Mouse (Mus musculus) layer of hippocampus, adult 18-20 months (tissue): ENCODE measurements around the gene Med15. TPM values are rescaled to one million over a fixed set of nuclear protein-coding genes. Genes with fewer than 3 reads are reported as not detected.
A peak's percentile ranks its signal among the peaks of the same experiment; 100 is the strongest.

Experiments
- DNase-seq, 2 experiments: peaks; one replicate each; pipeline ENCODE4 v3.0.0; 2022; ENCODE audit warnings: low spot score in 2 of 2
- total RNA-seq, 2 experiments: library from RNA; stranded (reverse); gene quantifications; 2 replicates each; pipeline ENCODE4 v1.2.3; 2021

The Med15 gene
- total RNA-seq, 2 experiments from 2014 or later = 68.5 to 76.3 TPM

DNA sequence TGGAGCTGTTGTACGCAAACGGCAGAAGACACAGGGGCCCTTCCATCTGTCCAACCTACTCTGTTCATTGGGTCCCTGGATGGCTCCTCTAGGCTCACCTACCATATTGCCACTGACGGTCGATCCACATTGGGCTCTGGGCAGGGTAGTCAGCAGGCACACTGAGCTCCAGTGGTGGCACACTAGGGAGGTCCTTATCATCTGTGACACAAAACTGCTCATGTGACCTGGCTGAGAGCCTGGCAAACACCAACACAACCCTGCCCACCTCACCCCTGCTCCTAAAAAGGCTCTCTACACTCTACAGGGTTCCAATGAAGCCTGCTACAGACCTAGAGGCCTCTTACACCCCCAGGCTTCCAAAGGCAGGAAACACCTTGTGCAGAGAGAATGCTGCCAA, 80.1 kb downstream of the Med15 start:
- no peak for DNase-seq

DNA sequence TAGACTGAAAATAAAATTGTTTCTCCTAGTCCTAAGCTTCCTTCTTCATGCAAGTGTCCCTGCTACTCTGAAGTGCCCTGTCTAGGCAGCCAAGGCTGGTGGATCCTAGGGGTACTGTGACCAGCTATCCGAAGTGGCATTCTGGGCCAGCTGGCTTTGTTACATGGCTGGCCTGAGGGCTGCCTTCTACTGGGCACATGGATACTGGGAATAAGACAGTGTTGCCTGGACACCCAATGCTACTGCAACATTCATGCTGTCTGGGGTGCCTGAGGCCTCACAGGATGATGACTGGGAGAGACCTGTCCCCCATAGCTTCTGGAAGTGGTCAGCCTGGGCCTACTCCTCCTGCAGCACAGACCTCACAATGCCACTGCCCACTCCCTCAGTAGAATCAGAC, 82.0 kb downstream of the Med15 start:
- DNase-seq = no peak

DNA sequence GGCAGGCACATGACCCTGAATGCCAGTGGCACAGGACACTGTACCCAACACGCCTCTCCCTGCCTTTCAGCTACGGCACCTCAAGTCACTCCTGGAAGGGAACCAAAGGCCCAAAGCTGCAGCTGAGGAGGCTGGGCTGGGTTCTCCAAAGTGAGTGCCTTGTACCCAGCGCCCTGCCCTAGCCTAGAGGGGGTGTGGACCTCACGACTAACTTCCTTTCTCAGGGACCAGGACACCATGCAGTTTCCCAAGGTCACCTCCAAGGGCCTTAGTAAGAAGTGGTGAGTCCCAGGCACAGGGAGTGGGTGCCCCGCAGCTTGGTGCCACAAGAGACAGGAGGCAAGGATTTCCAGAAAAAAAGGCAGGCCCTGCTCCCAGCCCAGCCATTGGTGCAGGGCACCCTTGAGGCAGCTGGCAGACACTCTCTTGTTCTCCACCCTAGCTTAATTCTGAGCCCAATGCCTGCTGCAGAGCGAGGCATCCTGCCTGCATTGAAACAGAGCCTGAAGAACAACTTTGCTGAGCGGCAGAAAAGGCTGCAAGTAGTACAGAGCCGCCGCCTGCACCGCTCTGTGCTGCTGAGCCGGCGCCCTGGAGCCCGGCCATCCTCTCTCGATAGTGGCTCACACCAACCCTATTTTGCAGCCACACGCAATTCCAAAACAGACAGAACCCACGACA, 82.6 kb downstream of the Med15 start:
- peak; percentile 32 to 70 for DNase-seq

DNA sequence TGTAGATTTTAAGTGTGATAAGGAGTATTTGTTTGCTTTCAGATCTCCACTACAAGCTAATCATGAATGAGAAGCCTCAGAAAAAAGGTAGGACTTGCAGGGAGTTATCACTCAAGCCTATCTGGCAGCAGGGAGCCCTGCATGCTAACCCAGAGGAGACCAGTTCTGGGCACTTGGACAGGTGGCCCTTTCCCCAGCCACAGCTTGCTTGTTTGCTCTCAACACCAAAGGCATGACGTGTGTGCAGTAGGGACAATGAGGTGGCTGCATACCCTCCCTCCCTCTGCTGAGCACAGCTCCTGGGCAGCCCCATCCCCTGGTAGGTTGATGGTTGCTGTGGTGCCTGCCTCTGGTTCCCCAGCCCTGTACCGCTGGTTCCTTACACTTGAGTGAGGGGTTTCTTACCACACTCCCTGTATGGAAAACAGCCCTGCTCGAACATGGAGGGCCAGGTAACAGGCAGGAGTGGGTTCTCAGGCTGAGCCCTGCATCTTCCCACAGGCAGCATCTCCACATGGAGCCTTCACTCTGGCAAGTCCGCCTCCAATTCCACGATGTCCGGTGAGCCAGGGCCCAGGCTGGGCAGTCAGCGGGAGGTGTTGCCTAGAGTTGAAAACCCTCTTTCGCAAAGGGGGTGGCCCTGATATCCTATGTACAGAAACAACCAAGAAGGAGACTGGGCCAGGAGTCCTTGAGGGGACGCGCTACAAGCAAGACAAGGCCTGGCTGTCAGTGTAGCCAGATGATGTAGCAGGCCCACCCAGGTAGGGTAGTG, 84.9 kb downstream of the Med15 start:
- DNase-seq = no peak

DNA sequence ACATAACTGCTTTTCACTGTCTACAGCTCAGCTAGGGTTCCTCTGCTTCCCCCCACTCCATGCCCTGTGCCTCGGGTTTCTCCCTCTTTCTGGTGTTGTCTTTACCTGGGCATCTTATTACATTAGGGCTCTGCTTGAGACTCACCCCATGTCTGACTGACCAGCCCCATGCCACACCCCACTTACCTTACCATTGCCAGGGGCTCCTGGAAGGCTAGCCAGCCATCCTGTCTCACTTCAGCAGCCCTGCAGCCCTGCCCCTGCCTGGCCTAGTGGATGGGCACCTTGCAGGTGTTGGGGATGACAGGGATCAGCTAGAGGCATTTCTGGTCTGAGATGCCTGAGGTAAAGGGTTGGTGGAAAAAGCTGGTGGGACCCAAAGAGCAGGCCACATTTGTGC, 85.5 kb downstream of the Med15 start:
- no peak for DNase-seq

DNA sequence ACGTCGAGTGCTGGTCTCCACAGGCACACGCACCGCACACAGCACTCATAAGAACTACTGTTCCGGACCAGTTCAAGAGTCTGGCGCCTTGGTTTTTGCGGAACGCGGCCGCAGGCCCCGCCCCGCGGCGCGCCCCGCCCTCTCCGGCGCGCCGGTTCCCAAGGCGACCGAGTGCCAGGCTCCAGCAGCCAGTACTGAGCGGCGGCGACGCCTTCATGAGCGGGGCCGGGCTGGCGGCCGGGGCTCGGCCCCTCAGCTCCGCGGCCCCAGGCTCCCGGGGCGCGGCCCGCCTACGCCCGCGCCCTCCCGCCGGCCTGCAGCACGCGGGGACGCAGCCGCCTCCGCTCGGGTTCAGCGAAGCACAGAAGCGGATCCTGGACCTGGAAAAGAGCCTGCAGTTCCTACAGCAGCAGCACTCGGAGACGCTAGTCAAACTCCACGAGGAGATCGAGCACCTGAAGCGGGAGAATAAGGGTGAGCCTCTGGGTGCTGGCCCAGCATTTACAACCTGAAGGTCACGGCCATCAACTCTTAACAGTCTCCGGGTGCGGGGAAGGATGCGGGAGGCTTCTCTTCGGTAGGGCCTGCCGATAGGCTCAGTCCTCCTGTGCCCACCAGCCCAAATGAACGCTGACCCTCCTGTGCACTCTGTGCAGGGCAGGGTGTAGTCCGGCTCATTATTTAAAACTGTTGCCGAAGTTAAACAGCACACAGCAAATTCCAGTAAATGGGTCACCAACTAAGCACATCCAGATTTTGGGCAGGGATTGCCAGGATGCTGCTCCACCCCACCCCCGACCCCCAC, 86.2 kb downstream of the Med15 start, which contains the start of gene Ccdc74a:
Ccdc74a (plus strand) TSS at position 161 of the 805 bp plus-strand sequence.
- peak; percentile 76 to 84 for DNase-seq

DNA sequence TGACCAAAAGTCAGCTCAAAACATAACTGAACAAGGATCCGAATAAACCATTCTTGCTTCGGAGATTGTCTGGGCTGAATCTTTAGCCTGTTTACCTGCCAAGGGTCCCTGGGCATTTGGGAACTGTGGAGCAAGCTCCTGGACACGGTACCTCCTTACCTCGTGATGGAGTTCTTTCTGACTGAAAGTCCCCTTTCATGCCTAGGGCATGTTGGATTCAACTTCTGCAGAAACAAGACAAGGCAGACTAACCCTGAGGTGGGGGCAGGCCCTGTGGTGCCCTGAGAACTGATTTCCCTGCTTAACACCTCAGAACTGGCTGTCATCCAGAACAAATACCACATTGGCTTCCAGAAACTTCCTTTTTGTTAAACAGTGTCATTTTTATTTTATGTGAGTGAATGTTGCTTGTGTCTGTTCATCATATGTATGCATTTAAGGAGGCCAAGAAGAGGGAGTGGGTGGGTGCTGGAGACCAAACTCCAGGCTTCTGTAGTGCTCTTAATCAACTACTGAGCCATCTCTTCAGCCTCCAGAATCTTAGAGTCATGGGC, 89.2 kb downstream of the Med15 start:
- DNase-seq = no peak

DNA sequence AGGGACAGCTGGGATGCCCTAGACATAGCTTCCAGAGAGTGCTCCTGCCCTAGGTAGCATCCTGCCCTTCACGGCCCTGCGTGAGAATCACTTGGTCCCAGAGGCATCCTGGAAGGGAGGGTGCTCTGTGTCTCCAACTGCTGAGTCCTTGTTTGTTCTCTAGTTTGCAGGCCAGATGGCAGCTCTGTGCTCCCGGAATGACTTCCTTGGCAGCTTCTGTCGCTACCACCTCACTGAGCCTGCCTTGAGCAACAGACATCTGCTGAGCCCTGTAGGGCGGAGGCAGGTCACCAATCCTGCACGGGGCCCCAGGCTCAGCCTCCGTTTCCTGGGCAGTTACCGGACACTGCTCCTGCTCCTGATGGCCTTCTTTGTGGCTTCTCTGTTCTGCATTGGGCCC, 90.4 kb downstream of the Med15 start:
- peak; percentile 63 to 80 for DNase-seq

DNA sequence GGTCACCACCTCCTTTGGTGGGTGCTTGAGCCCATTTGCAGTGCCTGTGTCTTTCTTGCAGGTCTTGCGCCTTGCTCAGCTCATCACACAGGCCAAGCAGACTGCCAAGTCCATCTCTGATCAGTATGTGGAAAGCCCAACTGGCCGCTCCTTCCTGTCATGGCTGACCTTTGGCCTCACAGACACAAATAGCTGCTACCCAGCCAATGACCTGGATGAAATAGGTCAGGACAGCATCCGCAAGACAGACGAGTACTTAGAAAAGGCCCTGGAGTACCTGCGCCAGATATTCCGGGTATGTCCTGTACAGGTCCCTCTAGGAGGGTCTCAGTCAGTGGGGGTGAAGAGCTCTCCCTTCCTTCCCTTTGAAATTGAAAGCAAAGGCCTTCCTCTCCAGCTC, 91.4 kb downstream of the Med15 start:
- no peak for DNase-seq

DNA sequence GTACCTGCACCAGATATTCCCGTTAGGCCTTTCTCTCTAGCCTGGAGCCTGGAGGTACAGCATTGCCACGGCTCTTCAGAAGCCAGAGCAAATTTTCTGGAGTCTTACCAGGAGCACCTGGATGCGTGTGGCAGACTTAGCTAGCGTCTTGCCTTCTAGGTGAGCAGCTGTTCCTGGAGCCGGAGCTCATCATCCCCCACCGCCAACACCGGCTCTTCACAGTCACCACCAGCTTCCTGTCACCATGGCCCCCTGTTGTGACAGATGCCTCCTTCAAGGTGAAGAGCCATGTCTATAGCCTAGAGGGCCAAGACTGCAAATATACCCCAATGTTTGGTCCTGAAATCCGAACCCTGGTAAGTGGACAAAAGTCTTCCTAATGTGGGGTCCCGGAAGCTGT, 92.0 kb downstream of the Med15 start:
- DNase-seq = no peak

DNA sequence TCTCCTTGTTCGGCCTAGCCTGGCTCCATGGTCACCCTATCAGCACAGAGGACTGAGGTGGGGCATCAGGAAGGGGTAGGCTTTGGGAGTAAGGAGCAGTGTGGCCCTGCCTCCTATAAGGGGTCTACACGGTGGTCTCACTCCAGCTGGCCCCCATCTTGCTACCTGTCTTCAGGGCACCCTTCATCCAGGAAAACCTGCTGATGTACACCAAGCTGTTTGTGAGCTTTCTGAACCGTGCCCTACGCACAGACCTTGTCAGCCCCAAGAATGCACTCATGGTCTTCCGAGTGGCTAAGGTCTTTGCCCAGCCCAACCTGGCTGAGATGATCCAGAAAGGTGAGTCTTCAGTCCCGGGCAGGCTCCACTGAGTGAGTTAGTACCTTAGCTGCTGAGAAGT, 92.7 kb downstream of the Med15 start:
- no peak for DNase-seq

DNA sequence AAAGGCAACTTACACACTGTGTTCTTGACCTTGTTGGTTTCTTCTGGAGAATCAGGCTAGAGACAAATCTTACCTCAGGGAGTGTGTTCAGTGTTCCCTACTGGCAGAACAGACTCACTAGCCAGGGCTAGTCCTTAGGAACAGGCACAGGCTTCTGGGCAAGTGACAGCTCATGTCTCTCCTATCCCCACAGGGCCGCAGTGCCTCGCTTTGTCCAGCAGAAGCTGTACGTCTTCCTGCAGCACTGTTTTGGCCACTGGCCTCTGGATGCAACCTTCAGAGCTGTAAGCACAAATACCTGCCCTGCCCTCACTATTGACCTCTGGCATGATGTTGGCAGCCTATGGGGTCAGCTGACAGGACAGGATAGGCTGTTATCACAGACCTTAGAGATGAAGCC, 93.6 kb downstream of the Med15 start:
- DNase-seq = no peak

DNA sequence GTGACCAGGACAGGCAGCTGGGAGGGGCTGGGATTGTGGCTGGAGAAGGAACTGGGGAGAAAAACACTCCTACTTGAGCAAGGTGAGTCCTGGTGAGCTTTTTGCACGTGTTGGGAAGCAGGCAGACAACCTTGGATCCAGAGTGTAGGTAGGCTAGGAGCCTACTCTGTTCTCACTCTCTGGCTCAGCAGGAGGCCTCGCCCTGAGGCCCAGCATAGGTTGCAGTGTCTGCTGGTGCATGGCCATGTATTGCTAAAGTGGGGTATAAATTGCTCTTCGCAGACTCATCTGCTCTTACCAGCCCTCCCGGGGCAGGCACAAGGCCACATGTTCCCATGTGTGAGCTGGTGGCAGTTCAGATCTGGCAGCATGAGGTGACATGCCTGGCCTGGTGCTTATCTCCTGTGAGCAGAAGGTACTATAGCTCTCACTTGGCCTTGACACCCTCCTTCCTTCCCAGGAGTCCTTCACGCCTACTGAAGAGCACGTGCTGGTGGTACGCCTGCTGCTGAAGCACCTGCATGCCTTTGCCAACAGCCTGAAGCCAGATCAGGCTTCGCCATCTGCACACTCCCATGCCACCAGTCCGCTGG, 94.6 kb downstream of the Med15 start:
- no peak for DNase-seq

DNA sequence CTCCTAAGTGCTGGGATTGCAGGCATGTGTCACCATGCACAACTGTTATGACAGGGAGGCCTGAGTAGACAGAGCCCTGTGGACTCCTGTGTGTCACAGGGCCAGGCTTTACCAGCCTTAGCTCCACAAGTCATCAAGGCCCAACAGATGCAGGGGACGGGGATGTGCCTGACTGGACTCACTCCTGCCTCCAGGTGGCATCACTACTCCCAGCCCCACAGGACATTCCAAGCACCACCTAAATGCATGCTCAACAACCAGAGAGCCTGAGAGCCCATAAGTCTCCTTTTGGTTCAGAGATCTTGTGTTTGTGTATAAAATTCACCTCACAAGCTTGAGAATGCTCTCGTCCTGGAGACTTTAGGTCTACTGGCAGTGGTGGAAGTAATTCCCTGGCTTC, 95.1 kb downstream of the Med15 start:
- no peak for DNase-seq

DNA sequence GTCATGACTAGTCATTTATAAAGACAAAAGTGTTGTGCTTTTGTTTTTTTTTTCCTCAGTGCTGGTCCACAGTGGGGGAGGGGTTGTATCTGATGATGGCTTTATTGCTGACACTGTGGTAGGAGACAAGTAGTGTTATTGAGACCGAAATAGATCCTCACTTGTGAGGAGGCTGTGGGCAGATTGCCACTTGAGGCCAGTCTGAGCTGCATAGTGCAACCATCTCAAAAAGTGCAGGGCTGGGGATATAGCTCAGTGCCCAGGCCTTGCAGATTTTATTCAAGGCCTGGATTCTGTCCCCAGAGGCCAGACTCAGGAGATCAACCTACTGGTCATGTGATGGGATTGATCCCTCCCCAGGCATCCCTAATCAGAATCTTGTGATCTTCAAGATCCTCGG, 95.8 kb downstream of the Med15 start:
- DNase-seq = no peak

DNA sequence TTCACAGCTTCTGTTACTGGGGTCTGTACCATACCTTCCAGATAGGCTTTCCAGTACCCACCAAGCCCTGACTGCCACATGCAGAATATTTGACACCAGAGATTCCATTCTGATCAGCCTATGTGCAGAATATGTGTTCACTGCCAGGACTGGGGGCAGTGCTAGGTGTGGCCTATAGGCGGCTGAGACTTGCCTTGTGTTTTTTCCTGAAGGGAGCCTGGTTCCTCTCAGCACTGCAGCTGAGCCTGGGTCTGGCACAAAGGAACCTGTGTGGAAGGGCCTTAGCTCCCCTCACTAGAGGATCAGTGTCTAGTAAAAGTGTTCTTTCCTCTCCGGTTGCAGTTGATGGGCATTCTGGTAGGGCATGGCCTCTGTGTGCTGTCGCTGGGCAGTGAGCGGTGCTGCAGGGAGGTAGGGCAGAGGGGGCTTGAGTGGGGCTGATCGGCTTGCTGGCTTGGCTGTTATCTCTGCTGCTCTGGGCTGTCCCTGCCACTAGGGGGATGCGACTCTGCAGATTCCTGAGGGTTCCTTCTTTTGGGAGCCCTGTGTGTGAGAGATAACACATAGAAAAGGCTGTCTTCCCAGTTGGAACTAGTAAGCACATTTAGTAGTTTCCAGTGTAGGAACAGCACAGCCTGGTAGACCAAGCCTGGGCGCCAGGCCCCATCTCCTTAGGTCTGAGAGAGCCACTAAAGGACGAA, 99.1 kb downstream of the Med15 start:
- DNase-seq = peak in 1 of 2 experiments; percentile 47

DNA sequence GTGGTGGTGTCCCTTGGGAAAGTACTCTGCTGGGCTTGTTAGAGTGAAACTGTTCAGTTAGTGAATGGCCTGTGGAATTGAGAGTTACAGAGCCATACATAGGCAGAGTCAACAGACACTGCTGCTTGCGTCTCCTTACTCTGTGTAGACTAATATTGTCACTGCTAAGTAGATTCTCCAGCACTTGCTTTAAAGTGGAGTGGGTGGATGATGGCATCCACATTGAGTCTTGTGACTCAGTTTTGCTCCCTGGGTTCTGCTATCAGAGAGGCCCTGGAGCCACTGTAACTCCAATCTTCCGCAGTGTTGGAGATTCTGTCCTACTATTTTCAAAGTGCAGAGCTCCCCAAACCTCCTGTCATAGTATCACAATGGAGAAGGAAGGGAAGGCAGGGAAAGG, 100.1 kb downstream of the Med15 start:
- DNase-seq = no peak

DNA sequence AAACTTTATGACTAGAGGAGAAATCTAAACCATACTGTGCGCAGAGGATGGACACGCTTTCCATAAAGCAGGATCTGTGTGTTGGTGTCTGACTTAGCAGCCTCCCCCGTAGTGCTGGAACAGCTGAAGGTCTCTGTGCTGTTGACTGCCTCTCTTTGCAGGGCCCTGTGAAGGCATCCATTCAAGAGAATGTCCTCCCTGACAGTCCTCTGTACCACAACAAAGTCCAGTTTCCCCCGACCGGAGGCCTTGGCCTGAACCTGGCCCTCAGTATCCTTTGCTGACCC, 106.5 kb downstream of the Med15 start:
- DNase-seq = no peak

DNA sequence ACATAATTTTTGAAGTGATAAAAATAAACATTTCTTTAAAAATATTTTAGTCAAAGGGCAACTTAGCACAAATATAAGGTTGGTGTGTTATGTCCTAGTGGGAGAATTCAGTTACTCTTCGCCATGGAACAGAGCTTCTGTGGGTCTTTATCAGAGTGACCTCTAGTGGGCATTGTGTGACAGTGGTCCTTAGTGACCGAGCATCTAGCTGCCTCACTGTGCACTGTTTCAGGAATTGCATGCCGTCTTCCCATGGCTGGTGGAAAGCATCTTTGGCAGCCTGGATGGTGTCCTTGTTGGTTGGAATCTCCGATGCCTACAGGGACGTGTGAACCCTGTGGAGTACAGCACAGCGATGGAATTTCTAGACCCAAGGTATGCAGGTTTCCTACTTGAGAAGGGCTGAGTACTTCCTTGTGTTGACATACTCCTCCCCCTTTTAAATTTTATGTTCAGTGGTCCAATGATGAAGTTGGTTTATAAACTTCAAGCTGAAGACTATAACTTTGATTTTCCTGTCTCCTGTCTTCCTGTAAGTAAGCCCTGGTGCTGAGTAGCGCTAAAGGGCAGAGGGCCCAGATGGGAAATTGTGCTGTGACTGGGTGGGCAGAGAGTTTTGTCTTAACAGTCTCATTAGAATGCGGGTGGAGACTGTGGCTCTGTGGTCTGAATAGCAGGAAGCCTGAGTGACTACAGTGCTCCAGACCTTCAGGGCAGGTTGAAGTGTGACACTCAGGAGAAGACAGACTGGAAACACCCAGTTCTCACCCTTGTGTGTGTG, 107.0 kb downstream of the Med15 start:
- DNase-seq = no peak

DNA sequence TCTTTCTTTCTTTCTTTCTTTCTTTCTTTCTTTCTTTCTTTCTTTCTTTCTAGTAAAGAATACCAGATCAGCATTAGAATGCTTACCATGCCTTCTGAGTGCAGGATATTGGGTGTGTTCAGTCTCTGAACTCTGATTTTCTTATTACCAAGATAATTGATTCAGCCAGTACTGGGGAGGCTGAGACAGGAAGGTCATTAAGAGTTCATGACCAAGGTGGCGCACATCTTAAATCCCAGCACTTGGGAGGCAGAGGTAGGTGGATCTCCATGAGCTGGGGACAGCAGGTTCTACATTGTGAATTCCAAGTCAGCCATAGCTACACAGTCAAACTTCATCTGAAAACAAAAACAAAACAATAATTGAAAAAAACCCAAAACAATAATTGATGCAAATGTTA, 110.8 kb downstream of the Med15 start:
- DNase-seq = no peak
